Mouse (Mus musculus): ENCODE measurements around the gene Lgals2. TPM values are rescaled to one million over a fixed set of nuclear protein-coding genes. Genes with fewer than 3 reads are reported as not detected.

Gene Lgals2
- polyA plus RNA-seq, 1 experiment from 2014 or later, result 0.45 TPM

DNA sequence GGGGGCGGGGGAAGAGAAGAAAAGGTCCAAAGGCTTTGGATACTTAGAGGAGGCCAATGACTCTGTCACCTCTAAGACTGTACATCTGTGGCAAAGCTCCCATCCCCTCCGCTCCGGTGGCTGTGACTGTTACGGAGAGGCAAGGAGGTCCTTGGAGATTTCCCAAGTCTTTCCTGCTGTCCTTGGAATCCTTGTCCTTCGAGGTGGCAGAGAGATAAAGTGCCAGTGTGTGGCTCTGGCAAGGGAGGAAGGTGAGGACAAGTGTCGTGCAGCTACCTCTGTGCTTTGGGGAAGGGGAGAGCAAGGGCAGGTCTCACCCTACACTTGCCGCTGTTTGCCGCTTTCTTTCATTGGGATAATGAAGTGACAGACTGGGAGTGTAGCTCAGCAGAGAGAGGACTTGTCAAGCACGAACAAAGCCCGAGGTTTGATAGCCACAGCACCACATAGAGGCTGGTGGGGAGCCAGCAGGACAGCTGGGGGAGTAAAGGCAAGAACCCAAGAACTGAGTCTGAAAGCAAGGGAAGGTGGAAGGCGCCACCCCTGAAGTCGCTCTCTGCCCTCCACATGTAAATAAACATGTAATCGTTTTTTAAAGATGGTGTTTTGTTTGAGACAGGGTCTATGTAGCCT, 18.6 kb upstream of the Lgals2 start:
- H3K4me2 ChIP-seq, result no peak overlapping the region

DNA sequence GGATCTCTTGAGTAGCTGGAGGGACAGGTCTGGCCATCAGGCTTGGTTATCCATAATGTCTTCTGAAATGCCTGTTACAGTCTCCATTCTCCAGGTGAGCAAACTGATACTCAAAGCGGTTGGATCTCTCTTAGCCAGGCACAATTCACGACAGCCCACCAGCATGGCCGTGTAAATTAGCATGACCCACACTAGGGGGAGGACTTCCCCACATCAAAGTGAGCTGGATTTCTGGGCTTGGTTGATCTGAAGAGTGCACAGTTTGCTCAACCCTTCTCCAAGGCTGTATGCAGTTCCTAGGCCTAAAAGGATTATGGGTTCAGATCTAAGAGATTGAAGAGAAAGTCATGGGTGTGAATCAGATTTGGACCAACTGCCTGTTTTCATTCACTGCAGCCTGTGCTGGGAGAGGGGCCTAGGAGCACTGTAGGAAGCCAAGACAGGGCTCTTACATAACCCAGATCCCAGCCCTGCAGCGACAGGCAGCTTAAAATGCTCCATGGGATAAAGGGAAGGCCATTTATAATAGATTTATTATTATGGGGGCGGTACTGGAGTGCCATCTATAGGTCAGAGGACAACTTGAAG, 16.8 kb upstream of the Lgals2 start:
- Histone ChIP-seq H3K4me2 (no peak overlapping the region), H3K27ac (no peak overlapping the region), H3K9me3 (replicated peaks) (no peaks in the 10 kb centered on the region), H3K9ac (no peak overlapping the region), H3K4me1 (replicated peaks) (peaks cover 25% of the 10 kb centered on the region), H3K27me3 (no peaks in the 10 kb centered on the region), H3K4me3 (no peak overlapping the region), H3K36me3 (no peaks in the 10 kb centered on the region)
- 51% methylated on average over 5 of the region's 5 CpGs for WGBS
- ATAC-seq (replicated peaks; ENCODE audit: insufficient number of reproducible peaks, insufficient read depth, low FRiP score, low read depth), result no peak

More for the DNA sequence above, 18.6 kb upstream of the Lgals2 start:
- WGBS, result 43% methylated on average over 13 of the region's 13 CpGs
- Histone ChIP-seq H3K36me3 (no peaks in the 10 kb centered on the region), H3K4me1 (replicated peaks) (peaks cover 27% of the 10 kb centered on the region), H3K27me3 (no peaks in the 10 kb centered on the region), H3K27ac (no peak overlapping the region), H3K9me3 (replicated peaks) (no peaks in the 10 kb centered on the region), H3K9ac (no peak overlapping the region), H3K4me3 (no peak overlapping the region)
- no peak for ATAC-seq (replicated peaks; ENCODE audit: insufficient number of reproducible peaks, insufficient read depth, low FRiP score, low read depth)

DNA sequence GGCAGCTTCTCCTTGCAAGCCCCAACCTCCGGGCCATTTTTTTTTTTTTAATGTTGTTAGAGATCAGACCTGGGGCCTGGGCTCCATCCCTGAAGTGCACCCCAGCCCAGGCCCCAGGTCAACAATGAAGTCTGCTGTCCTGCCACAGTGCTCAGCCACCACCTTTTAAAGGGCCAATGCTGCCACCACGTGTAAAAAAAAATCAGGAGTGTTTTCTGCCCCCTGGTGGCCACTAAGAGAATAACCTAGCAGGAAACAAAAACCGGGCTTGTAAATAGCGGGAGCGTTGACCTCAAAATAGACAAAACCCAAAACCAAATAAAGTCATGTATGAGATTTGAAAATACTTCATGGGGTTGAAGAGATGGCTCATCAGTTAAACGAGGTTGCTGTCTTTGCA, 14.4 kb upstream of the Lgals2 start:
- Histone ChIP-seq H3K4me1 (replicated peaks) (peaks cover 11% of the 10 kb centered on the region), H3K4me2 (no peak overlapping the region), H3K9ac (no peak overlapping the region), H3K9me3 (replicated peaks) (no peaks in the 10 kb centered on the region), H3K4me3 (no peak overlapping the region), H3K36me3 (no peaks in the 10 kb centered on the region), H3K27ac (no peak overlapping the region), H3K27me3 (0 out of 2 replicates have a peak, but pooled peaks cover 3% of the 10 kb centered on the region)
- ATAC-seq (replicated peaks; ENCODE audit: insufficient number of reproducible peaks, insufficient read depth, low FRiP score, low read depth), result no peak
- 23% methylated on average over 6 of the region's 6 CpGs for WGBS

DNA sequence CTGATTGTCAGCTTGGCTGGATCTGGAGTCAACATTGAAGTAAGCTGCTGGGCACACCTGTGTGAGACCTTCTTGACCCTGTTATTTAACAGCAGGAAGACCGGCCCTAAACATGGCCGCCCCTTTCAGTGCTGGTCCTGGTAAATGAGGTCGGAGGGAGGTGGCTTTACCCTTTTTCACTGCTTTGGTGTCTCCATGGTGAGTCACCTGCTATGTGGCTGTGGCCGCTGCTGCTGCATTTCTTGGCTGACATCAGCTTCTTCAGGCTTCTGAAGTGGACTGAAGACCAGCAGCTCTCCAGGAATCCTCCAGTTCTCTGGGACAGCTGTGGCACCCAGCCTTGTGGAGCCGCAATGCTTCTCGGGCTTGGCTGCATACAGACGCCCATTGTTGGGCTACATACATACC, 13.5 kb upstream of the Lgals2 start:
- H3K4me2 ChIP-seq, result no peak overlapping the region
- H3K9ac ChIP-seq, result no peak overlapping the region
- H3K27me3 ChIP-seq, result 0 out of 2 replicates have a peak, but pooled peaks cover 3% of the 10 kb centered on the region
- 67% methylated on average over 7 of the region's 7 CpGs for WGBS
- H3K36me3 ChIP-seq, result no peaks in the 10 kb centered on the region
- no peaks in the 10 kb centered on the region for H3K9me3 ChIP-seq (replicated peaks)
- H3K27ac ChIP-seq, result peak overlapping the region; percentile 75
- peaks cover 14% of the 10 kb centered on the region for H3K4me1 ChIP-seq (replicated peaks)
- no peak for ATAC-seq (replicated peaks; ENCODE audit: insufficient number of reproducible peaks, insufficient read depth, low FRiP score, low read depth)
- H3K4me3 ChIP-seq, result no peak overlapping the region

DNA sequence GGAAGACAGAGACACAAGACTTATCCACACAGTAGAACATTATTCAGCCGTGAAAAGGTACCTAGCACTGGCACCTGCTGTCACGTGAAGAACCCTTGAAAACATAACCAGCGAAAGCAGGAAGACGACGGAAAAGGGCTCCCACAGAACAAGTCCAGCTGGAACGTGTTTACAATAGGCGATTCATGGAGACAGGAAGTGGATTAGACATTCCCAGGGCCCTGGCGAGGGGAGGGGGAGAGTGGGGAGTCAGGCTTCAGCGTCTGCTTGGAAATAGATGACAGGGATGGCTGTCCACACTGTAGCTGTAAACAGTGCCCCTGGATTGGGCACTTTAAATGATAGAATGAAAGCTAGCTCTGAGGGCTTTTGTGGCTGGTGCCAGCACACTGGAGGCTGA, 13.1 kb upstream of the Lgals2 start:
- H3K36me3 ChIP-seq, result no peaks in the 10 kb centered on the region
- H3K9me3 ChIP-seq (replicated peaks), result no peaks in the 10 kb centered on the region
- H3K4me2 ChIP-seq, result no peak overlapping the region

DNA sequence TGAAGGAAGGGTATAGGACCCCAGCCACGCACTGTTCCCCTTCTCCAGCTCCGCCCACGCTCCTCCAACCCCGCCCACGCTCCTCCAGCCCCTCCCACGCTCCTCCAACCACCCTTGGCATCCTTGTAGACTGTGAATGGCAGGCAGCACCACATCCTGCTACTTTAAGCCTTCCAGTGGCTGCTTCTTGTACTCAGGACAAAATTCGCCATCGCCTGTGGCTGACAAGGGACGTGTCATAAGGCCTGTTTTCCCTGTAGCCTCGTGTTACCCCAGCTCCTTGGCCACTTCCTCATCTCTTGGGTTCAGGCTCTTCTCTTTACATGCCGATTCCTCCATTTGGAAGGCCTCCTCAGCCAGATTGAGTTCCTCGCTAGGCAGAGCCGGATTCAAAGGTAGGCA, 8.5 kb upstream of the Lgals2 start:
- H3K36me3 ChIP-seq, result no peaks in the 10 kb centered on the region
- 50% methylated on average over 13 of the region's 13 CpGs for WGBS
- H3K4me3 ChIP-seq, result no peak overlapping the region
- H3K27me3 ChIP-seq, result 0 out of 2 replicates have a peak, but pooled peaks cover 3% of the 10 kb centered on the region
- no peak overlapping the region for H3K4me2 ChIP-seq
- no peak for ATAC-seq (replicated peaks; ENCODE audit: insufficient number of reproducible peaks, insufficient read depth, low FRiP score, low read depth)
- no peaks in the 10 kb centered on the region for H3K9me3 ChIP-seq (replicated peaks)
- peaks cover 18% of the 10 kb centered on the region for H3K4me1 ChIP-seq (replicated peaks)
- H3K9ac ChIP-seq, result no peak overlapping the region
- no peak overlapping the region for H3K27ac ChIP-seq

More for the DNA sequence above, 13.1 kb upstream of the Lgals2 start:
- peaks cover 19% of the 10 kb centered on the region for H3K4me1 ChIP-seq (replicated peaks)
- H3K9ac ChIP-seq, result no peak overlapping the region
- H3K27me3 ChIP-seq, result 0 out of 2 replicates have a peak, but pooled peaks cover 3% of the 10 kb centered on the region
- H3K27ac ChIP-seq, result peak overlapping the region; percentile 75
- ATAC-seq (replicated peaks; ENCODE audit: insufficient number of reproducible peaks, insufficient read depth, low FRiP score, low read depth), result peak; percentile 70
- WGBS, result 38% methylated on average over 9 of the region's 9 CpGs
- H3K4me3 ChIP-seq, result no peak overlapping the region

DNA sequence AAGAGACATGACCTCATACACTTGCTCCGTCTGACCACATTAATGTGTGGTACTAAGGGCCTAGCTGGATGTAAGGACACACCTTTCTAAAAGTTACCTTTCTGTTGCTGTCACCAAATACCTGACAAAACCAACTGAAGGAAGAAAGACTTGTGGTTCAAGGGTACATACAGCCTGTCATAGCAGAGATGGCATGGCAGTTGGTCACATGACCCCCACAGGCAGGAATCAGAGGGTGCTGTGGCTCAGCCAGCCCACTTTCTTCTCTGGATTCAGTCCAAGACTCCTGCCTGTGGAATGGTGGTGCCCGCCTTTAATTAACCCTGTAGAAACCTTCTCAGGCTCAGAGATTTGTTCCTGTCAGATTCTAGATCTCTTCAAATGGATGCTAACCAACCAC, 7.8 kb upstream of the Lgals2 start:
- Histone ChIP-seq H3K4me1 (replicated peaks) (peaks cover 11% of the 10 kb centered on the region; the same call in 1 of the 2 replicates), H3K27ac (no peak overlapping the region), H3K4me3 (no peak overlapping the region), H3K36me3 (no peaks in the 10 kb centered on the region), H3K27me3 (0 out of 2 replicates have a peak, but pooled peaks cover 3% of the 10 kb centered on the region), H3K4me2 (no peak overlapping the region), H3K9ac (no peak overlapping the region), H3K9me3 (replicated peaks) (no peaks in the 10 kb centered on the region)
- WGBS, result 54% methylated on average over 2 of the region's 2 CpGs
- no peak for ATAC-seq (replicated peaks; ENCODE audit: insufficient number of reproducible peaks, insufficient read depth, low FRiP score, low read depth)

DNA sequence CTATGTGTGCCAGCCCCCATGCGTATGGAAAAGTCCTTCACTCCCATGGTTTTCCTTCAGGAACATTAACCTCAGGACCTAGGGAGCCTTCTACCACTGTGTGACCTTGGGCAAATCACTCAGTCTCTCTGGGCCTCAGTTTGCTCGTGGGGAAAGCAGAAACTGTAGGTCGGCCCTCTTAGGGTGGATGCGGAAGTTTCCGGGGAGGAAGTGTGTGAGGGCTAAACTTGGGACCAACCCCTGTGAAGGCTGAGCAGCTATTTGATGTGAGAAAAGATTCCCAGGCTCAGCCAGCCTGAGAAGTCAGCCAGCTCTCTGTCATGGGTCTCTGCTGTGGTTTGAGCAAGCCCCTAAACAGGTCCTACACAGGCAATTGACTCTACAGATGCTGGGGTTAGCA, 7.0 kb upstream of the Lgals2 start:
- peaks cover 17% of the 10 kb centered on the region; the same call in 1 of the 2 replicates for H3K4me1 ChIP-seq (replicated peaks)
- no peak for ATAC-seq (replicated peaks; ENCODE audit: insufficient number of reproducible peaks, insufficient read depth, low FRiP score, low read depth)
- no peaks in the 10 kb centered on the region for H3K36me3 ChIP-seq
- no peak overlapping the region for H3K27ac ChIP-seq
- H3K27me3 ChIP-seq, result 0 out of 2 replicates have a peak, but pooled peaks cover 3% of the 10 kb centered on the region
- no peak overlapping the region for H3K9ac ChIP-seq
- no peak overlapping the region for H3K4me3 ChIP-seq
- WGBS, result 82% methylated on average over 5 of the region's 5 CpGs
- no peak overlapping the region for H3K4me2 ChIP-seq
- H3K9me3 ChIP-seq (replicated peaks), result no peaks in the 10 kb centered on the region

DNA sequence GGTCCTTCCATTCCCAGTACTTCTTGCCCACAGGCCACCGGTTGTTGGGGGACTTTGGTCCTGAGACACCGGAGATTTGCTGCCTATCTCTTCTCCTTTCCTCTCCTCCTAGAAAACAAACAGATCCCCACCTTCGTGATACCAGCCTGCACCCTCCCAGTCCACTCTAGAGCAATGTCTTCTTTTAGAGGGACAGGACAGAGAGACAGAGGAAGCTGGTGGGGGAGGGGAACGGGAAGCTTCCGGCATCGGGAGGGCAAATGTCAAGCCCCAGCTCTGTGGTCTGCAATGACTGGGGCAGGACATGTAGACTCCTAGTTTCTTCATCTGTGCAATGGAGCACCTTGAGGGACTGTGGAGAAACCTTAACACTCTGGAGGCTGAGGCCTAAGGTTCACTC, 4.4 kb upstream of the Lgals2 start:
- H3K4me2 ChIP-seq, result no peak overlapping the region
- no peak overlapping the region for H3K4me3 ChIP-seq
- no peak overlapping the region for H3K9ac ChIP-seq
- no peaks in the 10 kb centered on the region for H3K36me3 ChIP-seq
- no peak for ATAC-seq (replicated peaks; ENCODE audit: insufficient number of reproducible peaks, insufficient read depth, low FRiP score, low read depth)
- no peaks in the 10 kb centered on the region for H3K9me3 ChIP-seq (replicated peaks)
- WGBS, result 49% methylated on average over 6 of the region's 6 CpGs
- peaks cover 19% of the 10 kb centered on the region; the same call in 1 of the 2 replicates for H3K4me1 ChIP-seq (replicated peaks)
- H3K27ac ChIP-seq, result no peak overlapping the region
- no peaks in the 10 kb centered on the region for H3K27me3 ChIP-seq

DNA sequence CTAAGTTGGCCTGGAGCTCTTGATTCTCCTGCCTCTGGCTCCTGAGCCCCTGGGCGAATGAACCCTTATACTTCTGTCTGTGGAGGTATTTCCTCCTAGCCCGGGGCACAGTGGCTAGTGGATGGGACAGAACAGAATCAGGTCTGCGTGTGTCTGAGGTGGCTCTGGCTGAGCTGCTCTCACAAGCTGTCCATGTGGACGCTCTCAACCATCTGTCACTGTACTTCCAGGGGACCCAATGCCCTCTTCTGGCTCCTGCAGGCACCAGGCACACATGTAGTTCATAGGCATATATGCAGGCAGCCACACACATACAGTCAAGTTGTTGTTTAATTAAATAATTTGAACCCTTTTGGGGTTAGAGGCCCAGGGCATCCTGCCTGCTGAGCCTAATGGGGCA, 4.0 kb upstream of the Lgals2 start:
- Histone ChIP-seq H3K4me3 (no peak overlapping the region), H3K4me2 (no peak overlapping the region), H3K36me3 (no peaks in the 10 kb centered on the region), H3K27ac (no peak overlapping the region), H3K9me3 (replicated peaks) (no peaks in the 10 kb centered on the region), H3K4me1 (replicated peaks) (peaks cover 19% of the 10 kb centered on the region; the same call in 1 of the 2 replicates), H3K9ac (no peak overlapping the region), H3K27me3 (no peaks in the 10 kb centered on the region)
- WGBS, result 60% methylated on average over 4 of the region's 4 CpGs
- ATAC-seq (replicated peaks; ENCODE audit: insufficient number of reproducible peaks, insufficient read depth, low FRiP score, low read depth), result no peak

DNA sequence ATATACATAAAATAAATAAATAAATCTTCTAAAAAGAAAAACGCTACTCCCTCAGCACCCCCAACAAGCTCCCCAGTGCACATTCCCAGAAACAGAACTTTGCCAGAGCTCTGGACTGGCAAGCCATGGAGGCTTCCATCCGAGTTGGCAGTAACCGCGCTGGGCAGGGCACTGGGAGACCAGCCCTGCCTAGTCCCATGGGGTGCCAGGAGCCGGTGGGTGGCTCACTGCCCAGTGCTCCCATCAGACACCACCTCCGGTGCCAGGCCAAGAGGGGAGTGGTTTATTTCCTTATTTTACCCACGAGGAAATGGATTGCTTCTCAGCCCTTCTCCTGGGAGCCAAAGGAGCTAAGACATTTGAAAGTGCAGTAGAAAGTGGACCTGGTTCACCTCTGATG, 1.7 kb upstream of the Lgals2 start:
- H3K9ac ChIP-seq, result no peak overlapping the region
- no peaks in the 10 kb centered on the region for H3K27me3 ChIP-seq
- 67% methylated on average over 7 of the region's 7 CpGs for WGBS
- 0 out of 2 replicates have a peak, but pooled peaks cover 9% of the 10 kb centered on the region for H3K4me1 ChIP-seq (replicated peaks)
- no peak for ATAC-seq (replicated peaks; ENCODE audit: insufficient number of reproducible peaks, insufficient read depth, low FRiP score, low read depth)
- H3K9me3 ChIP-seq (replicated peaks), result no peaks in the 10 kb centered on the region
- H3K4me2 ChIP-seq, result no peak overlapping the region
- no peak overlapping the region for H3K27ac ChIP-seq
- H3K36me3 ChIP-seq, result no peaks in the 10 kb centered on the region
- no peak overlapping the region for H3K4me3 ChIP-seq

Data from heart, embryonic 15.5 days (tissue).